Mouse (Mus musculus) myocyte (in vitro differentiated cells): ENCODE measurements around the gene Prkch.

ENCODE experiments used
- CEBPB ChIP-seq: IDR thresholded peaks from 2 replicates; pipeline ENCODE4 v1.6.1; 2011; ENCODE audit warnings: mild to moderate bottlenecking, moderate library complexity; ENCODE audit not compliant: poor library complexity, insufficient read depth, severe bottlenecking
- MYOD1 ChIP-seq, 3 experiments: IDR thresholded peaks; one replicate each; pipeline ENCODE4 v1.6.1; 2011; ENCODE audit warnings: control low read depth in 2 of 3, low read depth in 2 of 3, mild to moderate bottlenecking in 2 of 3, moderate library complexity in 1 of 3; ENCODE audit not compliant: insufficient read length in 2 of 3, control insufficient read depth in 1 of 3
- MYOG ChIP-seq, 3 experiments: IDR thresholded peaks; one replicate each; pipeline ENCODE4 v1.6.1; 2011; ENCODE audit warnings: control low read depth in 2 of 3, low read depth in 2 of 3, mild to moderate bottlenecking in 2 of 3; ENCODE audit not compliant: insufficient read length in 2 of 3, control insufficient read depth in 1 of 3, insufficient read depth in 1 of 3
- POLR2A ChIP-seq: IDR thresholded peaks from one replicate; pipeline ENCODE4 v1.6.1; 2011; ENCODE audit warnings: low read depth, mild to moderate bottlenecking, control low read depth, moderate library complexity; ENCODE audit not compliant: insufficient read length
- POLR2AphosphoS2 ChIP-seq: IDR thresholded peaks from one replicate; pipeline ENCODE4 v1.6.1; 2011; ENCODE audit warnings: low read depth, control low read depth; ENCODE audit not compliant: insufficient read length
- REST ChIP-seq: IDR thresholded peaks from one replicate; pipeline ENCODE4 v1.6.1; 2011; ENCODE audit warnings: mild to moderate bottlenecking, control low read depth, moderate library complexity; ENCODE audit not compliant: insufficient read depth, insufficient read length
- TCF12 ChIP-seq: IDR thresholded peaks from one replicate; pipeline ENCODE4 v1.6.1; 2011; ENCODE audit warnings: mild to moderate bottlenecking, control low read depth; ENCODE audit not compliant: poor library complexity, insufficient read depth, severe bottlenecking
- USF1 ChIP-seq: IDR thresholded peaks from one replicate; pipeline ENCODE4 v1.6.1; 2011; ENCODE audit warnings: low read depth, mild to moderate bottlenecking, control low read depth, moderate library complexity

GRCm38 (mm10) chr12:73585241-73585801 lies 725 bp downstream of the Prkch start:
- TF ChIP-seq POLR2A (no peak), TCF12 (no peak), CEBPB (no peak), REST (no peak), MYOG (IDR thresholded peaks at IDR 0.05; ENCODE audit: control insufficient read depth in 1 of 3, insufficient read depth in 1 of 3, insufficient read length in 2 of 3, low read depth in 2 of 3) (no peak), POLR2AphosphoS2 (no peak), MYOD1 (IDR thresholded peaks at IDR 0.05; ENCODE audit: control insufficient read depth in 1 of 3, insufficient read length in 2 of 3, low read depth in 2 of 3) (no peak), USF1 (no peak)
